Mouse (Mus musculus): ENCODE measurements around the gene Tmtc4. TPM values are rescaled to one million over a fixed set of nuclear protein-coding genes. Genes with fewer than 3 reads are reported as not detected.
A peak's percentile ranks its signal among the peaks of the same experiment; 100 is the strongest.

Gene Tmtc4
- total RNA-seq, 2 experiments from 2014 or later: 19.9 to 20.9 TPM

GRCm38 (mm10) chr14:122905007-122905406 lies 78.8 kb downstream of the Tmtc4 start:
- no peak for DNase-seq (ENCODE audit: low spot score in 2 of 2)

GRCm38 (mm10) chr14:122903923-122904351 lies 79.9 kb downstream of the Tmtc4 start:
- no peak for DNase-seq (ENCODE audit: low spot score in 2 of 2)

- DNase-seq (ENCODE audit: low spot score in 2 of 2): peak; percentile 25 to 26
Observed at GRCm38 (mm10) chr14:122902884-122903283, 81.0 kb downstream of the Tmtc4 start.

- no peak for DNase-seq (ENCODE audit: low spot score in 2 of 2)
Observed at GRCm38 (mm10) chr14:122902136-122902535, 81.7 kb downstream of the Tmtc4 start.

GRCm38 (mm10) chr14:122901715-122902114 lies 82.1 kb downstream of the Tmtc4 start:
- no peak for DNase-seq (ENCODE audit: low spot score in 2 of 2)

- DNase-seq (ENCODE audit: low spot score in 2 of 2): no peak
Observed at GRCm38 (mm10) chr14:122901177-122901576, 82.7 kb downstream of the Tmtc4 start.

GRCm38 (mm10) chr14:122900679-122901078 lies 83.2 kb downstream of the Tmtc4 start:
- no peak for DNase-seq (ENCODE audit: low spot score in 2 of 2)

GRCm38 (mm10) chr14:122898550-122898949 lies 85.3 kb downstream of the Tmtc4 start:
- DNase-seq (ENCODE audit: low spot score in 2 of 2): no peak

- DNase-seq (ENCODE audit: low spot score in 2 of 2): no peak
Observed at GRCm38 (mm10) chr14:122896106-122896505, 87.7 kb downstream of the Tmtc4 start.

- DNase-seq (ENCODE audit: low spot score in 2 of 2): no peak
Observed at GRCm38 (mm10) chr14:122891470-122891968, 92.3 kb downstream of the Tmtc4 start.

- no peak for DNase-seq (ENCODE audit: low spot score in 2 of 2)
Observed at GRCm38 (mm10) chr14:122888480-122888872, 95.4 kb downstream of the Tmtc4 start.

GRCm38 (mm10) chr14:122887702-122888479 lies 95.9 kb downstream of the Tmtc4 start:
- DNase-seq (ENCODE audit: low spot score in 2 of 2): no peak

- no peak for DNase-seq (ENCODE audit: low spot score in 2 of 2)
Observed at GRCm38 (mm10) chr14:122887278-122887677, 96.6 kb downstream of the Tmtc4 start.

- DNase-seq (ENCODE audit: low spot score in 2 of 2): peak; percentile 35 to 38
Observed at GRCm38 (mm10) chr14:122885893-122886292, 97.9 kb downstream of the Tmtc4 start.

- no peak for DNase-seq (ENCODE audit: low spot score in 2 of 2)
Observed at GRCm38 (mm10) chr14:122883821-122884584, 99.8 kb downstream of the Tmtc4 start.

- DNase-seq (ENCODE audit: low spot score in 2 of 2): no peak
Observed at GRCm38 (mm10) chr14:122883410-122883806, 100.4 kb downstream of the Tmtc4 start.

- DNase-seq (ENCODE audit: low spot score in 2 of 2): no peak
Observed at GRCm38 (mm10) chr14:122882795-122883409, 100.9 kb downstream of the Tmtc4 start.

- no peak for DNase-seq (ENCODE audit: low spot score in 2 of 2)
Observed at GRCm38 (mm10) chr14:122882201-122882639, 101.6 kb downstream of the Tmtc4 start.

- DNase-seq (ENCODE audit: low spot score in 2 of 2): no peak
Observed at GRCm38 (mm10) chr14:122881699-122882098, 102.1 kb downstream of the Tmtc4 start.

- no peak for DNase-seq (ENCODE audit: low spot score in 2 of 2)
Observed at GRCm38 (mm10) chr14:122880291-122880690, 103.5 kb downstream of the Tmtc4 start.

- no peak for DNase-seq (ENCODE audit: low spot score in 2 of 2)
Observed at GRCm38 (mm10) chr14:122877787-122878186, 106.0 kb downstream of the Tmtc4 start.

- DNase-seq (ENCODE audit: low spot score in 2 of 2): no peak
Observed at GRCm38 (mm10) chr14:122876723-122877122, 107.1 kb downstream of the Tmtc4 start.
